In the genomic region with DNA sequence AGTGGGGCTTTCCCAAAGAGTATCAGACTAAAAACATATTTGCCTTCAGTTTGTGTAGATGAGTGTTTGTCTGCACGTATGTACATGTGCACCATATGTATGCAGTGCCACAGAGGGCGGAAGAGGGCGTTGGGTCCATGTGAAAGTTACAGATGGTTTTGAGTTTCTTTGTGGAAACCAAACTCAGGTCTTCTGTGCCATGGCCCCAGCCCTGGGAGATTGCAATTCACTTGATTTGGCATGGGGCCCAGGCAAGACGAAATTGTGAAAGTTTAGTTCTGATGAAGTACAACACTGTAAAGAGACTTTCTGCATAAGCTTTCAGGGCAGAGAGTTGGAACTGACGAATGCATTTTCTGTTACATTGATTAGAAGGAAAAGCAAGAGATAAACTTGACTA, we compare ENCODE assay signal across 11 mouse cellular contexts.
DNase-seq lines count a peak whose midpoint lies in the region; ATAC-seq and TF ChIP-seq lines count a peak whose summit lies in the region.
"Had no signal": no experiment of that assay in that cellular context is flagged by ENCODE, and none has a peak within 500 bp of the region (broad histone marks: within the 10 kb centered on the region; RNA-seq: fewer than 3 reads in every experiment).

No protein-coding gene starts in this region.

- no peaks in the 10 kb centered on the region for H3K9me3 ChIP-seq in hindbrain, postnatal 0 days (ENCODE audit: low read length)
- H3K9me3 ChIP-seq in hindbrain, embryonic 16.5 days (ENCODE audit: control insufficient read depth, low read length), result no peaks in the 10 kb centered on the region
- H3K9me3 ChIP-seq in midbrain, embryonic 10.5 days (replicated peaks), result no peaks in the 10 kb centered on the region
- H3K9me3 ChIP-seq: G1E; intestine, embryonic 15.5 days; limb, embryonic 12.5 days had no signal

- no peaks in the 10 kb centered on the region for H3K27me3 ChIP-seq in hindbrain, postnatal 0 days (ENCODE audit: insufficient read depth, low read length)
- H3K27me3 ChIP-seq in hindbrain, embryonic 16.5 days (replicated peaks; ENCODE audit: control insufficient read depth, insufficient read depth, low read length), result no peaks in the 10 kb centered on the region
- no peaks in the 10 kb centered on the region for H3K27me3 ChIP-seq in midbrain, embryonic 10.5 days (ENCODE audit: low read depth, poor library complexity, severe bottlenecking)
- H3K27me3 ChIP-seq: intestine, embryonic 15.5 days; limb, embryonic 12.5 days had no signal

- H3K4me1 ChIP-seq in hindbrain, postnatal 0 days (ENCODE audit: insufficient read depth, low read length), result peaks cover 5% of the 10 kb centered on the region; the same call in 1 of the 2 replicates
- peaks cover 5% of the 10 kb centered on the region; the same call in 1 of the 2 replicates for H3K4me1 ChIP-seq in hindbrain, embryonic 16.5 days (ENCODE audit: control insufficient read depth, insufficient read depth, low read depth, low read length)
- peaks cover 14% of the 10 kb centered on the region for H3K4me1 ChIP-seq in midbrain, embryonic 10.5 days
- H3K4me1 ChIP-seq: intestine, embryonic 15.5 days; limb, embryonic 12.5 days had no signal

- WGBS in hindbrain, postnatal 0 days, result 65% methylated on average over 5 of the region's 5 CpGs
- 58% methylated on average over 5 of the region's 5 CpGs for WGBS in hindbrain, embryonic 16.5 days
- WGBS in midbrain, embryonic 10.5 days, result 92% methylated on average over 5 of the region's 5 CpGs

- H3K4me3 ChIP-seq in hindbrain, postnatal 0 days (ENCODE audit: low read length), result no peak overlapping the region
- no peak overlapping the region for H3K4me3 ChIP-seq in hindbrain, embryonic 16.5 days (ENCODE audit: low read length)
- no peak overlapping the region for H3K4me3 ChIP-seq in midbrain, embryonic 10.5 days
- H3K4me3 ChIP-seq: intestine, embryonic 15.5 days; limb, embryonic 12.5 days had no signal

- 0 out of 2 replicates have a peak overlapping the region, but pooled peaks have one; percentile 0 for H3K27ac ChIP-seq in hindbrain, postnatal 0 days
- H3K27ac ChIP-seq in hindbrain, embryonic 16.5 days (ENCODE audit: low read depth, low read length), result no peak overlapping the region
- no peak overlapping the region for H3K27ac ChIP-seq in midbrain, embryonic 10.5 days (replicated peaks)
- H3K27ac ChIP-seq: intestine, embryonic 15.5 days; limb, embryonic 12.5 days had no signal

- no peak for TF ChIP-seq CTCF in hindbrain, postnatal 0 days (IDR thresholded peaks at IDR 0.05; ENCODE audit: low read depth)

- ATAC-seq in hindbrain, postnatal 0 days, result no peak
- no peak for ATAC-seq in hindbrain, embryonic 16.5 days

- H3K9ac ChIP-seq in hindbrain, postnatal 0 days (replicated peaks; ENCODE audit: low read length), result no peak overlapping the region
- H3K9ac ChIP-seq in hindbrain, embryonic 16.5 days (ENCODE audit: low read depth, low read length), result no peak overlapping the region
- H3K9ac ChIP-seq: intestine, embryonic 15.5 days; limb, embryonic 12.5 days had no signal

- no peaks in the 10 kb centered on the region for H3K36me3 ChIP-seq in hindbrain, postnatal 0 days (ENCODE audit: insufficient read depth, low read length)
- no peaks in the 10 kb centered on the region for H3K36me3 ChIP-seq in hindbrain, embryonic 16.5 days (ENCODE audit: control insufficient read depth, insufficient read depth, low read length)
- no peaks in the 10 kb centered on the region for H3K36me3 ChIP-seq in midbrain, embryonic 10.5 days
- H3K36me3 ChIP-seq: G1E; intestine, embryonic 15.5 days; limb, embryonic 12.5 days had no signal

- DNase-seq in hindbrain, postnatal 0 days (ENCODE audit: low spot score), result no peak
- DNase-seq in NIH3T3 (ENCODE audit: low read depth), result peak; percentile 4
- DNase-seq in adrenal gland, postnatal 36 days, result peak; percentile 32 to 47
- DNase-seq in kidney, postnatal 4 days, result peak; percentile 44 to 53
- DNase-seq in cerebellum, adult 9-10 months, result no peak
- DNase-seq in midbrain, embryonic 10.5 days (ENCODE audit: low spot score), result no peak
- DNase-seq: thymus, postnatal 25 days had no signal

- no peak overlapping the region for H3K4me2 ChIP-seq in hindbrain, postnatal 0 days (ENCODE audit: low read depth, low read length)
- no peak overlapping the region for H3K4me2 ChIP-seq in hindbrain, embryonic 16.5 days (ENCODE audit: low read length)
- H3K4me2 ChIP-seq: limb, embryonic 12.5 days had no signal

Comparison
In these comparisons a context has a peak if more than half of its experiments do, and no peak if none do; other contexts are left out.
1. DNase-seq: peak in NIH3T3 (single experiment), adrenal gland, postnatal 36 days (2 of 2) and kidney, postnatal 4 days (2 of 2); none in hindbrain, postnatal 0 days (single experiment), cerebellum, adult 9-10 months (single experiment) and midbrain, embryonic 10.5 days (single experiment).